Mouse (Mus musculus) thymus, adult 2 months (tissue): ENCODE measurements around the gene Trp73. TPM values are rescaled to one million over a fixed set of nuclear protein-coding genes. Genes with fewer than 3 reads are reported as not detected.

Experiments used
- DNase-seq: peaks from one replicate; pipeline ENCODE4 v3.0.0; 2021
- H3K27ac ChIP-seq: fragments of 200-500 bp; 2 replicates; pipeline ENCODE4 v1.5.1; 2012; ENCODE audit warnings: low read length, control low read depth; ENCODE audit not compliant: control insufficient read depth, insufficient read depth
- H3K27me3 ChIP-seq: fragments of 200-500 bp; 2 replicates; pipeline ENCODE4 v1.6.1; 2012; ENCODE audit warnings: mild to moderate bottlenecking, low read length, moderate library complexity, mixed read lengths; ENCODE audit not compliant: control insufficient read depth, insufficient read depth
- H3K36me3 ChIP-seq: fragments of 200-500 bp; 2 replicates; pipeline ENCODE4 v1.6.1; 2012; ENCODE audit warnings: mild to moderate bottlenecking, low read length, moderate library complexity; ENCODE audit not compliant: control insufficient read depth, insufficient read depth
- H3K4me1 ChIP-seq: fragments of 200-500 bp; replicated peaks from 2 replicates; pipeline ENCODE4 v1.6.1; 2012; ENCODE audit warnings: low read length; ENCODE audit not compliant: control insufficient read depth, insufficient read depth
- H3K4me3 ChIP-seq: fragments of 200-500 bp; 2 replicates; pipeline ENCODE4 v1.5.1; 2012; ENCODE audit warnings: mild to moderate bottlenecking, low read length, control low read depth, moderate library complexity; ENCODE audit not compliant: control insufficient read depth, insufficient read depth
- CTCF ChIP-seq: fragments of 200-500 bp; IDR thresholded peaks from 2 replicates; pipeline ENCODE4 v1.5.1; 2012; ENCODE audit warnings: mild to moderate bottlenecking, control low read depth, low read length, moderate library complexity, borderline replicate concordance; ENCODE audit not compliant: control insufficient read depth, poor library complexity, insufficient read depth; ENCODE audit errors: extremely low read depth
- POLR2A ChIP-seq: fragments of 200-500 bp; IDR thresholded peaks from 2 replicates; pipeline ENCODE4 v1.6.1; 2012; ENCODE audit warnings: mild to moderate bottlenecking, low read length, control low read depth, moderate library complexity; ENCODE audit not compliant: control insufficient read depth, poor library complexity, insufficient read depth; ENCODE audit errors: extremely low read depth
- WGBS: fragments of 180-500 bp; shearing (Covaris S2); methylation state at CpG from one replicate; pipeline ENCODE4 v1.1.7; 2018; 5-methylcytosine and 5-hydroxymethylcytosine counted together
- polyA plus RNA-seq: library from polyadenylated mRNA; depleted of rRNA; stranded (reverse); fragments of >200 nt; gene quantifications from 2 replicates; pipeline ENCODE4 v1.2.3, GENCODE M21; 2012

Trp73 gene
- polyA plus RNA-seq, 1 experiment: 1.0 TPM

GRCm38 (mm10) chr4:154096111-154096510 lies 43.9 kb downstream of the Trp73 start:
- no peaks in the 10 kb centered on the region for H3K36me3 ChIP-seq
- no peak for DNase-seq
- no peaks in the 10 kb centered on the region for H3K4me1 ChIP-seq
- H3K27ac ChIP-seq: no peak overlapping the region
- TF ChIP-seq POLR2A (no peak), CTCF (no peak)
- 32% methylated on average over 6 of the region's 6 CpGs for WGBS
- H3K27me3 ChIP-seq: no peaks in the 10 kb centered on the region
- H3K4me3 ChIP-seq: no peak overlapping the region

GRCm38 (mm10) chr4:154093210-154093609 lies 46.8 kb downstream of the Trp73 start:
- DNase-seq: peak; percentile 53
- no peak overlapping the region for H3K27ac ChIP-seq
- no peaks in the 10 kb centered on the region for H3K4me1 ChIP-seq
- no peaks in the 10 kb centered on the region for H3K36me3 ChIP-seq
- no peak overlapping the region for H3K4me3 ChIP-seq
- H3K27me3 ChIP-seq: no peaks in the 10 kb centered on the region
- 16% methylated on average over 9 of the region's 9 CpGs for WGBS
- TF ChIP-seq CTCF (peak; percentile 80; the same call in 1 of the 2 replicates), POLR2A (no peak)

GRCm38 (mm10) chr4:154091356-154091755 lies 48.7 kb downstream of the Trp73 start:
- H3K4me1 ChIP-seq: no peaks in the 10 kb centered on the region
- no peak overlapping the region for H3K27ac ChIP-seq
- DNase-seq: no peak
- TF ChIP-seq CTCF: no peak
- no peak for TF ChIP-seq POLR2A
- 77% methylated on average over 8 of the region's 8 CpGs for WGBS
- no peaks in the 10 kb centered on the region for H3K36me3 ChIP-seq
- H3K4me3 ChIP-seq: no peak overlapping the region
- H3K27me3 ChIP-seq: no peaks in the 10 kb centered on the region

GRCm38 (mm10) chr4:154089205-154089604 lies 50.8 kb downstream of the Trp73 start:
- H3K4me3 ChIP-seq: no peak overlapping the region
- no peaks in the 10 kb centered on the region for H3K4me1 ChIP-seq
- TF ChIP-seq CTCF (no peak), POLR2A (no peak)
- DNase-seq: peak; percentile 18
- no peak overlapping the region for H3K27ac ChIP-seq
- no peaks in the 10 kb centered on the region for H3K27me3 ChIP-seq
- 58% methylated on average over 5 of the region's 5 CpGs for WGBS
- no peaks in the 10 kb centered on the region for H3K36me3 ChIP-seq

- H3K27me3 ChIP-seq: no peaks in the 10 kb centered on the region
- no peaks in the 10 kb centered on the region for H3K4me1 ChIP-seq
- H3K27ac ChIP-seq: no peak overlapping the region
- DNase-seq: no peak
- TF ChIP-seq CTCF (no peak), POLR2A (no peak)
- 87% methylated on average over 8 of the region's 8 CpGs for WGBS
- no peak overlapping the region for H3K4me3 ChIP-seq
- no peaks in the 10 kb centered on the region for H3K36me3 ChIP-seq
These were observed 53.6 kb downstream of the Trp73 start for GRCm38 (mm10) chr4:154086436-154086835.

GRCm38 (mm10) chr4:154085856-154086255 lies 54.2 kb downstream of the Trp73 start:
- WGBS: 83% methylated on average over 3 of the region's 3 CpGs
- TF ChIP-seq CTCF (no peak), POLR2A (no peak)
- Histone ChIP-seq H3K4me3 (no peak overlapping the region), H3K36me3 (no peaks in the 10 kb centered on the region), H3K4me1 (no peaks in the 10 kb centered on the region), H3K27ac (no peak overlapping the region), H3K27me3 (no peaks in the 10 kb centered on the region)
- no peak for DNase-seq

- Histone ChIP-seq H3K36me3 (no peaks in the 10 kb centered on the region), H3K4me3 (no peak overlapping the region), H3K4me1 (no peaks in the 10 kb centered on the region), H3K27me3 (no peaks in the 10 kb centered on the region), H3K27ac (no peak overlapping the region)
- 13% methylated on average over 1 of the region's 1 CpGs for WGBS
- DNase-seq: no peak
- no peak for TF ChIP-seq CTCF
- TF ChIP-seq POLR2A: no peak
These were observed 58.0 kb downstream of the Trp73 start for GRCm38 (mm10) chr4:154081974-154082373.

GRCm38 (mm10) chr4:154081021-154081420 lies 59.0 kb downstream of the Trp73 start:
- Histone ChIP-seq H3K4me1 (no peaks in the 10 kb centered on the region), H3K36me3 (no peaks in the 10 kb centered on the region), H3K27me3 (no peaks in the 10 kb centered on the region), H3K27ac (no peak overlapping the region), H3K4me3 (no peak overlapping the region)
- no peak for DNase-seq
- no peak for TF ChIP-seq CTCF
- TF ChIP-seq POLR2A: no peak
- 5% methylated on average over 13 of the region's 13 CpGs for WGBS
